Comparison of ENCODE assay signal across 9 mouse cellular contexts in the genomic region with DNA sequence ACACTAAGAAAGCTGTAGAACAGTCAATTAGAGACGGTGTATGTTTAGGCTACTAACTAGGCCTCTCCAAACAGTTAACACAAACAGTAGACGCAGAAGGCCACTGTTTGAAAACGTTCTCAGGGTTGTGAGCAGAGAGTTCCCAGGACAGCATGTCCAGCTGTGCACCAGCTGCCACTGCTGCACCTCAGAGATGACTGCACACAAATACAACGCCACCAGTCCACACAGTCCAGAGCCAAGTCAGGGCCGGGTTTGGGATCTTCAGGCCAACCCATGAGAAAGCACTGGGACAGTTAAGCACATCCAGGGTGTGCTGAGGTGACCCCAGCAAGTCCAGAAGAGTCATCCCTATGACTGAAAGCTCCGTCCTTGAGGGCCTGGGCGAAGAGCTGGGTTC.
DNase-seq lines count a peak whose midpoint lies in the region; ATAC-seq and TF ChIP-seq lines count a peak whose summit lies in the region.
"Had no signal": no experiment of that assay in that cellular context is flagged by ENCODE, and none has a peak within 500 bp of the region (broad histone marks: within the 10 kb centered on the region; RNA-seq: fewer than 3 reads in every experiment).

No protein-coding gene starts in this region.

- H3K36me3 ChIP-seq in heart, adult 2 months (ENCODE audit: control insufficient read depth, insufficient read depth, low read length) = peaks cover 11% of the 10 kb centered on the region
- peaks cover 3% of the 10 kb centered on the region; the same call in 1 of the 2 replicates for H3K36me3 ChIP-seq in hindbrain, postnatal 0 days (ENCODE audit: insufficient read depth, low read length)
- H3K36me3 ChIP-seq in neural tube, embryonic 14.5 days (ENCODE audit: control insufficient read depth, insufficient read depth, low read length) = no peaks in the 10 kb centered on the region
- no peaks in the 10 kb centered on the region for H3K36me3 ChIP-seq in forebrain, embryonic 14.5 days (ENCODE audit: control insufficient read depth, insufficient read depth, low read length)

- 48% methylated on average over 7 of the region's 7 CpGs for WGBS in heart, adult 2 months
- WGBS in hindbrain, postnatal 0 days = 49% methylated on average over 7 of the region's 7 CpGs
- 66% methylated on average over 7 of the region's 7 CpGs for WGBS in neural tube, embryonic 14.5 days
- 59% methylated on average over 7 of the region's 7 CpGs for WGBS in forebrain, embryonic 14.5 days

- intact Hi-C loops in heart, adult 2 months (cut with DNase I) = loop anchor here (5.0 kb wide), 1 partner anchor 52 kb away; no protein-coding TSS in a partner anchor
- intact Hi-C loops in left cerebral cortex, adult 2 months (cut with DNase I) = no loop called here

- H3K9me3 ChIP-seq in hindbrain, postnatal 0 days (ENCODE audit: low read length) = no peaks in the 10 kb centered on the region
- H3K9me3 ChIP-seq in neural tube, embryonic 14.5 days (ENCODE audit: control insufficient read depth, low read length) = no peaks in the 10 kb centered on the region
- no peaks in the 10 kb centered on the region for H3K9me3 ChIP-seq in forebrain, embryonic 14.5 days (replicated peaks; ENCODE audit: control insufficient read depth, low read length)

- H3K4me2 ChIP-seq in hindbrain, postnatal 0 days (ENCODE audit: low read depth, low read length) = no peak overlapping the region
- no peak overlapping the region for H3K4me2 ChIP-seq in neural tube, embryonic 14.5 days (ENCODE audit: low read depth, low read length)
- H3K4me2 ChIP-seq in forebrain, embryonic 14.5 days (ENCODE audit: low read length) = no peak overlapping the region

- TF ChIP-seq CTCF in heart, adult 2 months (IDR thresholded peaks at IDR 0.05) = no peak
- TF ChIP-seq CTCF in hindbrain, postnatal 0 days (IDR thresholded peaks at IDR 0.05; ENCODE audit: low read depth) = no peak
- TF ChIP-seq CTCF in left cerebral cortex, adult 2 months (IDR thresholded peaks at IDR 0.05) = no peak

- H3K9ac ChIP-seq in heart, adult 2 months (ENCODE audit: low read depth, low read length) = no peak overlapping the region
- no peak overlapping the region for H3K9ac ChIP-seq in hindbrain, postnatal 0 days (replicated peaks; ENCODE audit: low read length)
- no peak overlapping the region for H3K9ac ChIP-seq in neural tube, embryonic 14.5 days (replicated peaks; ENCODE audit: low read depth, low read length)
- no peak overlapping the region for H3K9ac ChIP-seq in forebrain, embryonic 14.5 days (ENCODE audit: low read length)

- peaks cover 10% of the 10 kb centered on the region for H3K79me2 ChIP-seq in heart, adult 2 months (replicated peaks; ENCODE audit: control insufficient read depth, insufficient read depth, low read length)

- peaks cover 19% of the 10 kb centered on the region for H3K4me1 ChIP-seq in heart, adult 2 months (ENCODE audit: control insufficient read depth, insufficient read depth, low read length)
- H3K4me1 ChIP-seq in hindbrain, postnatal 0 days (ENCODE audit: insufficient read depth, low read length) = peaks cover 16% of the 10 kb centered on the region; the same call in 1 of the 2 replicates
- H3K4me1 ChIP-seq in neural tube, embryonic 14.5 days (ENCODE audit: control insufficient read depth, insufficient read depth, low read length) = no peaks in the 10 kb centered on the region; the same call in 1 of the 2 replicates
- peaks cover 7% of the 10 kb centered on the region for H3K4me1 ChIP-seq in forebrain, embryonic 14.5 days (ENCODE audit: control insufficient read depth, insufficient read depth, low read length)

- H3K27ac ChIP-seq in heart, adult 2 months = peak overlapping the region; percentile 49
- 0 out of 2 replicates have a peak overlapping the region, but pooled peaks have one; percentile 1 for H3K27ac ChIP-seq in hindbrain, postnatal 0 days
- peak overlapping the region; percentile 49; the same call in 1 of the 2 replicates for H3K27ac ChIP-seq in neural tube, embryonic 14.5 days (ENCODE audit: low read depth, low read length)
- H3K27ac ChIP-seq in left cerebral cortex, adult 2 months = no peak overlapping the region
- H3K27ac ChIP-seq in forebrain, embryonic 14.5 days (ENCODE audit: low read depth, low read length) = no peak overlapping the region

- no peak overlapping the region for H3K4me3 ChIP-seq in heart, adult 2 months
- no peak overlapping the region for H3K4me3 ChIP-seq in hindbrain, postnatal 0 days (ENCODE audit: low read length)
- no peak overlapping the region for H3K4me3 ChIP-seq in neural tube, embryonic 14.5 days (ENCODE audit: low read depth, low read length)
- no peak overlapping the region for H3K4me3 ChIP-seq in left cerebral cortex, adult 2 months
- no peak overlapping the region for H3K4me3 ChIP-seq in forebrain, embryonic 14.5 days (ENCODE audit: low read depth, low read length)

- TF ChIP-seq POLR2A in heart, adult 2 months (IDR thresholded peaks at IDR 0.05; ENCODE audit: insufficient read depth, low read depth, low read length) = no peak

- no peaks in the 10 kb centered on the region for H3K27me3 ChIP-seq in heart, adult 2 months (ENCODE audit: control insufficient read depth, insufficient read depth, low read length)
- no peaks in the 10 kb centered on the region for H3K27me3 ChIP-seq in hindbrain, postnatal 0 days (ENCODE audit: insufficient read depth, low read length)
- H3K27me3 ChIP-seq in neural tube, embryonic 14.5 days (ENCODE audit: control insufficient read depth, insufficient read depth, low read length) = no peaks in the 10 kb centered on the region
- no peaks in the 10 kb centered on the region for H3K27me3 ChIP-seq in forebrain, embryonic 14.5 days (replicated peaks; ENCODE audit: control insufficient read depth, insufficient read depth, low read length)
- H3K27me3 ChIP-seq: CH12.LX had no signal

- peak; percentile 54; the same call in 1 of the 2 replicates for TF ChIP-seq EP300 in heart, adult 2 months (IDR thresholded peaks at IDR 0.05; ENCODE audit: insufficient read depth, low read depth, low read length)

- no peak for ATAC-seq in hindbrain, postnatal 0 days
- ATAC-seq in neural tube, embryonic 14.5 days (ENCODE audit: low read depth) = no peak; the same call in 1 of the 2 replicates
- no peak for ATAC-seq in forebrain, embryonic 14.5 days

- peak; percentile 45 for DNase-seq in kidney, postnatal 10 days
- DNase-seq in kidney, adult 9 months = no peak
- DNase-seq in heart, adult 2 months = peak; percentile 60 to 72
- DNase-seq in hindbrain, postnatal 0 days (ENCODE audit: low spot score) = no peak
- DNase-seq in left cerebral cortex, adult 2 months (ENCODE audit: extremely low spot score in 1 of 2, low spot score in 2 of 2) = no peak
- DNase-seq in right cerebral cortex, postnatal 25 days = no peak
- DNase-seq in forebrain, embryonic 14.5 days (ENCODE audit: low spot score) = no peak

Comparison
In these comparisons a context has a peak if more than half of its experiments do, and no peak if none do; other contexts are left out.
1. DNase-seq: peak in kidney, postnatal 10 days (single experiment) and heart, adult 2 months (2 of 2); none in kidney, adult 9 months (single experiment), hindbrain, postnatal 0 days (single experiment), left cerebral cortex, adult 2 months (0 of 2), right cerebral cortex, postnatal 25 days (single experiment) and forebrain, embryonic 14.5 days (single experiment).
2. H3K27ac ChIP-seq: peak in heart, adult 2 months (single experiment), hindbrain, postnatal 0 days (single experiment) and neural tube, embryonic 14.5 days (single experiment); none in left cerebral cortex, adult 2 months (single experiment) and forebrain, embryonic 14.5 days (single experiment).